ENCODE assay signal across 20 mouse cellular contexts in the genomic region with DNA sequence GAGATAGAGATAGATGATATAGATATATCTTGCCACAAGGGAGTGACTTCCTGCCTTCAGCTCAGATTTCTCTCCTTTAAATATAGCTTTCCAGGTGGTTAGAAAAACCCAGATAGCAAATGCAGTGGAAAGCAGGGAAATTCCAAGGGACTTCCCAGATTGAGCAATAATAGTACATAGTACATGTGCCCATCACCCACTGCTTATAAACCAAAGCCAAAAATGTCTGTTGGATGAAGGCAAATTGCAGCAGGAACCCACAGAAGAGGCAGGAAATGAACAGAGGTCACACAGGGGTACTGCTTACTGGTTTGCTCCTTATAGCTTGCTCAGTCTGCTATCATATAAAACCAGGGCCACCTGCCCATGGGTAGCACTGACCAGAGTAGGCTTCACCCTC. TPM values are rescaled to one million over a fixed set of nuclear protein-coding genes. Genes with fewer than 3 reads are reported as not detected.
DNase-seq lines count a peak whose midpoint lies in the region; ATAC-seq lines count a peak whose summit lies in the region.
"Had no signal": no experiment of that assay in that cellular context is flagged by ENCODE, and none has a peak within 500 bp of the region (broad histone marks: within the 10 kb centered on the region; RNA-seq: fewer than 3 reads in every experiment).

No protein-coding gene starts in this region.

- ATAC-seq in liver, embryonic 15.5 days (ENCODE audit: insufficient read depth): 0 out of 2 replicates have a peak, but pooled peaks have one; percentile 10
- no peak for ATAC-seq in liver, embryonic 12.5 days
- ATAC-seq: forebrain, embryonic 14.5 days had no signal

- no peaks in the 10 kb centered on the region for H3K9me3 ChIP-seq in liver, embryonic 15.5 days (replicated peaks)
- no peaks in the 10 kb centered on the region for H3K9me3 ChIP-seq in liver, embryonic 12.5 days (replicated peaks)
- no peaks in the 10 kb centered on the region for H3K9me3 ChIP-seq in limb, embryonic 10.5 days (replicated peaks)
- H3K9me3 ChIP-seq: embryonic facial prominence, embryonic 12.5 days; heart, embryonic 15.5 days; hindbrain, embryonic 15.5 days had no signal

- peak; percentile 52 for DNase-seq in CD4-positive, CD25-positive, alpha-beta regulatory T cell, adult 2 months (ENCODE audit: low read depth, low spot score)
- DNase-seq in naive thymus-derived CD4-positive, alpha-beta T cell, adult 2 months (ENCODE audit: low read depth): peak; percentile 44
- no peak for DNase-seq in right cerebral cortex, postnatal 4 days
- DNase-seq in heart, postnatal 36 days: no peak
- no peak for DNase-seq in limb, embryonic 10.5 days (ENCODE audit: low spot score)
- DNase-seq: cerebellum, adult 9-10 months; gastrocnemius, postnatal 25 days had no signal

- no peak overlapping the region for H3K4me3 ChIP-seq in liver, embryonic 15.5 days (replicated peaks)
- no peak overlapping the region for H3K4me3 ChIP-seq in liver, embryonic 12.5 days
- no peak overlapping the region for H3K4me3 ChIP-seq in brown adipose tissue, adult 24 weeks (ENCODE audit: insufficient read depth, low read depth, low read length)
- H3K4me3 ChIP-seq in limb, embryonic 10.5 days: no peak overlapping the region
- H3K4me3 ChIP-seq: embryonic facial prominence, embryonic 12.5 days; heart, embryonic 15.5 days; hindbrain, embryonic 15.5 days had no signal

- H3K27ac ChIP-seq in liver, embryonic 15.5 days (replicated peaks): peak overlapping the region; percentile 60; the same call in 1 of the 2 replicates
- no peak overlapping the region for H3K27ac ChIP-seq in liver, embryonic 12.5 days
- peak overlapping the region; percentile 46 for H3K27ac ChIP-seq in brown adipose tissue, adult 24 weeks (replicated peaks; ENCODE audit: low read depth, low read length)
- H3K27ac ChIP-seq in limb, embryonic 10.5 days: no peak overlapping the region
- H3K27ac ChIP-seq: embryonic facial prominence, embryonic 12.5 days; hindbrain, embryonic 15.5 days; kidney, postnatal 0 days had no signal

- H3K4me2 ChIP-seq in liver, embryonic 15.5 days: no peak overlapping the region
- H3K4me2 ChIP-seq in liver, embryonic 12.5 days: no peak overlapping the region
- H3K4me2 ChIP-seq: embryonic facial prominence, embryonic 12.5 days; heart, embryonic 15.5 days; hindbrain, embryonic 15.5 days had no signal

- no peak overlapping the region for H3K9ac ChIP-seq in liver, embryonic 15.5 days
- no peak overlapping the region for H3K9ac ChIP-seq in liver, embryonic 12.5 days
- H3K9ac ChIP-seq: embryonic facial prominence, embryonic 12.5 days; heart, embryonic 15.5 days; hindbrain, embryonic 15.5 days had no signal

- H3K36me3 ChIP-seq in liver, embryonic 15.5 days (replicated peaks): peaks cover 19% of the 10 kb centered on the region
- peaks cover 19% of the 10 kb centered on the region for H3K36me3 ChIP-seq in liver, embryonic 12.5 days
- H3K36me3 ChIP-seq in limb, embryonic 10.5 days: peaks cover 20% of the 10 kb centered on the region

- no peaks in the 10 kb centered on the region for H3K27me3 ChIP-seq in liver, embryonic 15.5 days
- H3K27me3 ChIP-seq in liver, embryonic 12.5 days (replicated peaks): no peaks in the 10 kb centered on the region
- H3K27me3 ChIP-seq in limb, embryonic 10.5 days (ENCODE audit: low read depth, poor library complexity, severe bottlenecking): no peaks in the 10 kb centered on the region
- H3K27me3 ChIP-seq: embryonic facial prominence, embryonic 12.5 days; heart, embryonic 15.5 days; hindbrain, embryonic 15.5 days had no signal

- intact Hi-C loops in heart, postnatal 36 days (cut with DNase I): no loop called here

- peaks cover 23% of the 10 kb centered on the region for H3K4me1 ChIP-seq in liver, embryonic 15.5 days (replicated peaks)
- H3K4me1 ChIP-seq in liver, embryonic 12.5 days: peaks cover 7% of the 10 kb centered on the region; the same call in 1 of the 2 replicates
- peaks cover 8% of the 10 kb centered on the region; the same call in 1 of the 2 replicates for H3K4me1 ChIP-seq in brown adipose tissue, adult 24 weeks (ENCODE audit: control insufficient read depth, insufficient read depth, insufficient read length, low read length)
- H3K4me1 ChIP-seq in limb, embryonic 10.5 days: 0 out of 2 replicates have a peak, but pooled peaks cover 3% of the 10 kb centered on the region
- H3K4me1 ChIP-seq: embryonic facial prominence, embryonic 12.5 days; hindbrain, embryonic 15.5 days had no signal

RNA-seq across cellular contexts. Expression of gene Tmem176a, which starts 11.1 kb away (rescaled TPM):
- polyA plus RNA-seq in liver, embryonic 15.5 days (2015; fragmentation: Nextera tagmentation; extraction: Ambion mirVana): 119 and 143 TPM in 2 replicates
- polyA plus RNA-seq in liver, embryonic 12.5 days (2016; fragmentation: Nextera tagmentation; extraction: Ambion mirVana): 48.3 and 53.2 TPM in 2 replicates
- polyA plus RNA-seq in brown adipose tissue, adult 24 weeks (2012; ENCODE audit: insufficient read depth, insufficient read length, missing spikeins): 6.5 and 13.7 TPM in 2 replicates
- 10 to 100 TPM; 19.8 to 20.0 TPM for total RNA-seq in heart, postnatal 36 days (2021)
- 18.0 and 29.0 TPM in 2 replicates for polyA plus RNA-seq in limb, embryonic 10.5 days (2016; fragmentation: Nextera tagmentation; extraction: Ambion mirVana)

RNA-seq across cellular contexts. Expression of gene Tmem176b, which starts 11.6 kb away (rescaled TPM):
- polyA plus RNA-seq in liver, embryonic 15.5 days (2015; fragmentation: Nextera tagmentation; extraction: Ambion mirVana): 182 and 213 TPM in 2 replicates
- 92.9 and 93.2 TPM in 2 replicates for polyA plus RNA-seq in liver, embryonic 12.5 days (2016; fragmentation: Nextera tagmentation; extraction: Ambion mirVana)
- 17.6 and 21.0 TPM in 2 replicates for polyA plus RNA-seq in brown adipose tissue, adult 24 weeks (2012; ENCODE audit: insufficient read depth, insufficient read length, missing spikeins)
- 10 to 100 TPM; 53.6 to 55.3 TPM for total RNA-seq in heart, postnatal 36 days (2021)
- 34.0 and 57.7 TPM in 2 replicates for polyA plus RNA-seq in limb, embryonic 10.5 days (2016; fragmentation: Nextera tagmentation; extraction: Ambion mirVana)

RNA-seq across cellular contexts. Expression of gene Aoc1, which starts 43.0 kb away (rescaled TPM):
- not detected in 2 replicates for polyA plus RNA-seq in liver, embryonic 15.5 days (2015; fragmentation: Nextera tagmentation; extraction: Ambion mirVana)
- polyA plus RNA-seq in liver, embryonic 12.5 days (2016; fragmentation: Nextera tagmentation; extraction: Ambion mirVana): not detected in 2 replicates
- not detected in 2 replicates for polyA plus RNA-seq in brown adipose tissue, adult 24 weeks (2012; ENCODE audit: insufficient read depth, insufficient read length, missing spikeins)
- not detected for total RNA-seq in heart, postnatal 36 days (2021)
- polyA plus RNA-seq in limb, embryonic 10.5 days (2016; fragmentation: Nextera tagmentation; extraction: Ambion mirVana): not detected in 2 replicates
- total RNA-seq: gastrocnemius, postnatal 25 days; layer of hippocampus, postnatal 10 days; midbrain, postnatal 0 days had no signal
- polyA plus RNA-seq: embryonic facial prominence, embryonic 12.5 days; forebrain, embryonic 14.5 days; heart, embryonic 15.5 days; hindbrain, embryonic 15.5 days; limb, embryonic 11.5 days; neural tube, embryonic 14.5 days had no signal

RNA-seq across cellular contexts. Expression of gene Gimap3, which starts 59.0 kb away (rescaled TPM):
- 0.05 and 0.30 TPM in 2 replicates for polyA plus RNA-seq in liver, embryonic 15.5 days (2015; fragmentation: Nextera tagmentation; extraction: Ambion mirVana)
- not detected in 2 replicates for polyA plus RNA-seq in liver, embryonic 12.5 days (2016; fragmentation: Nextera tagmentation; extraction: Ambion mirVana)
- polyA plus RNA-seq in brown adipose tissue, adult 24 weeks (2012; ENCODE audit: insufficient read depth, insufficient read length, missing spikeins): 0.75 and 0.79 TPM in 2 replicates
- under 1 TPM; 0.51 to 0.53 TPM for total RNA-seq in heart, postnatal 36 days (2021)
- polyA plus RNA-seq in limb, embryonic 10.5 days (2016; fragmentation: Nextera tagmentation; extraction: Ambion mirVana): not detected in 2 replicates
- total RNA-seq: layer of hippocampus, postnatal 10 days; midbrain, postnatal 0 days had no signal
- polyA plus RNA-seq: brain, embryonic 14.5 days; embryonic facial prominence, embryonic 12.5 days; forebrain, embryonic 14.5 days; heart, embryonic 15.5 days; hindbrain, embryonic 15.5 days; limb, embryonic 11.5 days; midbrain, postnatal 0 days; neural tube, embryonic 14.5 days had no signal

Comparison
In these comparisons a context has a peak if more than half of its experiments do, and no peak if none do; other contexts are left out.
1. H3K27ac ChIP-seq: peak in liver, embryonic 15.5 days (single experiment) and brown adipose tissue, adult 24 weeks (single experiment); none in liver, embryonic 12.5 days (single experiment) and limb, embryonic 10.5 days (single experiment).
2. DNase-seq: peak in CD4-positive, CD25-positive, alpha-beta regulatory T cell, adult 2 months (single experiment) and naive thymus-derived CD4-positive, alpha-beta T cell, adult 2 months (single experiment); none in right cerebral cortex, postnatal 4 days (single experiment), heart, postnatal 36 days (0 of 2) and limb, embryonic 10.5 days (single experiment).